Mouse (Mus musculus): ENCODE data around the gene Mrps24.

Mrps24 gene

GRCm38 (mm10) chr11:5715630-5716105 lies at the start of gene Mrps24:
Gene Mrps24, minus strand, starts transcription at chr11:5715680.
- no peak for DNase-seq (ENCODE audit: low read depth, low spot score)

DNA sequence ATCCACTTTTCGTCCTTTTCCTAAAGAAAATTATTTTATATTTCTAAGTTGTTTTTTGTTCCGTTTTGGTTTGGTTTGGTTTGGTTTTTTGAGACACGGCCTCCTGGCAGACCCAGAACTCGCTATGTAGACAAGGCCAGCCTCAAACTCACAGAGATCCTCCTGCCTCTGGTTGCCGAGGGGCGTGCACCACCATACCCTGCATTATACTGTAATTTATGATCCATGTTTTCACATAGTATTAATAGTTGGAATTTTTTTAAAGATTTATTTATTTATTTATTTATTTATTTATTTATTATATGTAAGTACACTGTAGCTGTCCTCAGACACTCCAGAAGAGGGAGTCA lies 47.1 kb upstream of the Mrps24 start:
- no peak for DNase-seq (ENCODE audit: low read depth, low spot score)

GRCm38 (mm10) chr11:5761820-5762632 lies 46.5 kb upstream of the Mrps24 start, which contains the start of gene Urgcp:
Gene Urgcp, minus strand, starts transcription at chr11:5762376.
- DNase-seq (ENCODE audit: low read depth, low spot score) = peak; percentile 87

DNA sequence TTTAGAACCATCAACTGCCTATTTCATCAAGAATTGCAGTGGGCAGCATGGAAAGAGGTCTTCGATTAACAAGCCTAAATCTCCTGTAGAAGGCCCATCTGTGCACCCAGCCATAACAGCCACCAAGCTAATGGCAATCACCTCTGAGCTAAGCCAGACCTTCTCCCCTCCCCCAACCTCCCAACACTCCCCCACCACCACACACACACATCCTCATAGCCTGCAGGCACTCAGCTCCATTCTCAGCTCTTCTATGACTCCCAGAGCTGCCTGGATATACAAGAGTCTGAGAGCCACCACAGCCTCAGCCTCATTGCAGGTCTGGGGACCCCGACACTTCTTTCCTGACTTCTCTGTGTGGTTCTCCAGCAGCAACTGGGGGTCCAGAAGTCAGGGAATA lies 38.3 kb upstream of the Mrps24 start:
- no peak for DNase-seq (ENCODE audit: low read depth, low spot score)

- no peak for DNase-seq (ENCODE audit: low read depth, low spot score)
Measured at GRCm38 (mm10) chr11:5744951-5745350, 29.5 kb upstream of the Mrps24 start.

- DNase-seq (ENCODE audit: low read depth, low spot score) = no peak
Measured at GRCm38 (mm10) chr11:5742106-5742505, 26.6 kb upstream of the Mrps24 start.

- DNase-seq (ENCODE audit: low read depth, low spot score) = peak; percentile 71
Measured at GRCm38 (mm10) chr11:5740965-5741627, 25.6 kb upstream of the Mrps24 start.

DNA sequence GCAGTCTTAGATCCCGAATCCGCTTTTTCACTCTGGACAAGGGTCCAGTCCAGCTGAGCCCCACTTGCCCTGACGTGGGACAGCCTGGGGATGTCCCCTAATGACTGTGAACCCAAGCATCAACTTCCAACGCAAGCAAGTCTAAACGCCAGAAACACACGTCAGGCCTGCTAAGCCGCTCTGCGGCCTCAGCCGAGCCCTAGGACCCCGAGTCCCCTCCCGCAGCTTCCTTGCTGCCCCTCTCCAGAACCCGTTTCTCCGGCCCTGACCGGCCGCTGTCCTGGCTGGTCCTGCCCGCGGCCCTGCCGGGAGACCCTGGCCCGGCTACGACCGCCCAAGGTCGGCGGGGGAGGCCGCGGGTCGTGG lies 25.1 kb upstream of the Mrps24 start:
- DNase-seq (ENCODE audit: low read depth, low spot score) = no peak

GRCm38 (mm10) chr11:5739846-5740245 lies 24.4 kb upstream of the Mrps24 start:
- no peak for DNase-seq (ENCODE audit: low read depth, low spot score)

DNA sequence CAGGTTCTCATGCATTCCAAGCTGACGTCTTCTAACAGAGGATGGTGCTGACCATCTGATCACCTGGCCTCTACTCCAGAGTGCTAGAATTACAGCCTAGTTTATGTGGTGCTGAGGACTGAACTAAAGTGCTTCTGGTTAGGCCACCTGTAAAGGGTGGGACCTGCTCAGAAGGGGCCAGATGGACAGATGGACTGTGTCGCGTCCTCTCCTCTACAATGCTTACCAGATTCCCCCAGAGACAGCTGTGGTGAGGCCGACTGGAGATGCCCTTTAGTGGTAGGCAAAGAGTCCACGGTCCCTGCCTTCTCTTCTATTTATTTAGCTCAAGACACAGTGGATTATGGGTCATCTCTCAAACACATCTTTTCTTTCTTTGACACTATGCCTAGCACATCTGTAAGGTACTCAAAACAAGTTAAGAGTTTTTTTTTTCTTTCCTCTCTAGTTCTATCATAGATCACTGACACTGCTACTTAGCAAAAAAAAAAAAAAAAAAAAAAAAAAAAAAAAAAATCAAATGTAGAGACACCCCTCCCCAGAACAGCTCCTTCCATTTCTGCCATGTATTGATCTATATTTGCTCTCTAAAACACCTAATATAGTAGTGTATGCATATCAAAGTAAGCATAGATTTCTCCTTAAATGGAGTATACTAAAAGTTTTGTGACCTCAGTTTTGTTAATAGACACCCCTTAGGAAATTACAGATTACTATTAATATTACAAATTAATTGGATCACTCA lies 23.6 kb upstream of the Mrps24 start:
- no peak for DNase-seq (ENCODE audit: low read depth, low spot score)

GRCm38 (mm10) chr11:5737137-5737536 lies 21.7 kb upstream of the Mrps24 start:
- DNase-seq (ENCODE audit: low read depth, low spot score) = no peak

- no peak for DNase-seq (ENCODE audit: low read depth, low spot score)
Measured at GRCm38 (mm10) chr11:5734323-5734722, 18.8 kb upstream of the Mrps24 start.

- DNase-seq (ENCODE audit: low read depth, low spot score) = no peak
Measured at GRCm38 (mm10) chr11:5732401-5732800, 16.9 kb upstream of the Mrps24 start.

DNA sequence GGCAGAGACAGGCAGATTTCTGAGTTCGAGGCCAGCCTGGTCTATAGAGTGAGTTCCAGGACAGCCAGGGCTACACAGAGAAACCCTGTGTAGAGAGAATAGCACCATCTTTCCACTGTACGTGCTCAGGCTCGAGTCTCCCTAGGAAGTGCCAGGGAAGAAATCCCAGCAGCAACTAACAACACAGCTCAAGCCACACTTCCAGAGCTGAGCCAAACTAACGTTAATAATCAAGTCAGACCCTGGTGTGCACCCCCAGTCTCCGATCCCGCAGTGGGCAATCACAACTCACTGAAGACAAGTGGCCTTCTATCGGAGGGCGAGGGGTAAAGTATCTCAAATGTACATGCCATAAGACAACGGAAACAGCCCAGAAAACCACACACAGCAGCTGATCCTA lies 14.1 kb upstream of the Mrps24 start:
- no peak for DNase-seq (ENCODE audit: low read depth, low spot score)

DNA sequence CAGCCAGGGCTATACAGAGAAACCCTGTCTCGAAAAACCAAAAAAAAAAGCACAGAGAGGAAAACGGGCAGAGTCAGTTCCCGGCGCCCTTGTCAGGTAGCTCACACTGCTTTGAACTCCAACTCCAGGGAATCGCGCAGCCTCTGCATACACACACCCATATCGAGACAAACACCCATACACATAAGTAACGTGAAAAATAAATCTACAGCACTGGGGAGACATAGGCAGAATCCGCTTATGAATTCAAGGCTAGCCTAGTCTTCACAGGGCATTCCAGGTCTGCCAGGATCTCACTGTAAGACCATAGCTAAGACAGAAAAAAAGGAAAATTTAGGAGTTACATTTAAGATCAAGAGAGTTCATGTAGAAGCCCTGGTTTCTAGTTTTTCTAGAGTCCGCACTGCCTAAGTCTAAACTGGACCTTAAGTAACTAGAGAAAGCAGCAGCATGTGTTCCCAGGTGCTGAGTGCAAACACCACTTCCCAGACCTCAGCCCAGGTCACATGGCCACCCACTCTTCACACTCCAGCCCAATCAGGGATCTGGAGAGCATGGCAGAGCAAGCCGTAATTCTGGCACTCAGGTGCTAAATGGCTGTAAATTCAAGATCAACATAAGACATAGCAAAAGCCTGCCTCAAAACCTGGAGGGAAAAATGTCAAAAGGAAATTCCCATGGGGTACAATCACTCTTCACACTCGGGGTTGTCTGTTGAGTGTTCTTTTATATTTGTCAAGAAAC lies 3.3 kb upstream of the Mrps24 start:
- DNase-seq (ENCODE audit: low read depth, low spot score) = no peak

DNA sequence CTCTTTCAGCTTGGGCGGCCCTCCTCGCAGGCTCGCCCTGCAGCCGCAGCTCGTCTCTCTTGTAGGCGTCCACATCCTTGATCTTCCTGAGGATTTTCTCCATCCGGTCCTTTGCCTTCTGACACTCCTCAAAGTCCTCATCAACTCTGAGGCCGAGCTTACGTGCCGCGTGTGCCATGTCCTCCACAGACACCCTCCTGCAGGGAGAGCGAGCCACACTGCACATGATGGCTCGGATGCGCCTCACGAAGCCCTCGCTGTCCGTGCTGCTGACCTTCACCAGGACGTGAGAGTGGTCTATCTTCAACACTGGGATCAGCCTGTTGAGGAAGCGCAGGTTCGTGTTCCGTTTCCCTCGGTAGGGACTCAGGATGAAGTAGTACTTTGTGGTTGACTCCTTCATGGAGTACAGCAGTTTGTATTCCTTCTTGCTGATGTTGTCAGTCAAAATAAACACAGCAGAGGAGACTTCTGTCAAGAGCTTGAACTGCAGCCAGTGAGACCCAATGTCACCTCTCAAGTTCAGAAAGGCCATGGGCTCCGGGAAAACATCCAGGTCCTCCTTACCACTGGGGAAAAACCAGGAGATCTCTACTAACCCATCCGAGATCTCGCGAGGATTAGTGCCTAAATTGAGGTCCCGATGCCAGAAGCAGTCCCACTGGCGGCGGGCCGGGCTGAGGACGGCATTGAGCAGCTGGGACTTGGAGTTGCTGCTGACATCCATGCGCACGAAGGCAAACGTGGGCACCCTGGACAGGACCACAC lies 1.6 kb upstream of the Mrps24 start:
- no peak for DNase-seq (ENCODE audit: low read depth, low spot score)

DNA sequence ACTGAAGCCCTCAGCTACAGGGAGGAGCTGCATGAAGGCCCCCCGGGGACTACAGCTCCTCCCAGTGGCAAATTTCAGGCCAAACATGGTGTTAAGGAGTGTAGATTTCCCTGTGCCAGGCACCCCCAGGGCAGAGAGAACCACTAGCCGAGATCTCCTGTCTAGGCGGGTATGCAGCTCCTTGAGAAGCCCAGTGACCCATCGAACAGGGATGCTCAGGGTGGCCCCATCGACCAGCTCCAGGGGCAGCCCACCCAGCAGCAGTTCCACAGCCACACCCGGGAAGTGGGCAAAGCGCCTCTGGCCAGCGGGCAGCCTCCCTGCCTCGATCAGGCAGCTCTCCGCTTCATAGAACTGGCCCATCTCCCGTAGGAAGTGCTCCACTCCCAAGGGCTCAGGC lies 766 bp upstream of the Mrps24 start:
- DNase-seq (ENCODE audit: low read depth, low spot score) = no peak

- no peak for DNase-seq (ENCODE audit: low read depth, low spot score)
Measured at GRCm38 (mm10) chr11:5715179-5715578, 301 bp downstream of the Mrps24 start.

- peak; percentile 85 for DNase-seq (ENCODE audit: low read depth, low spot score)
Measured at GRCm38 (mm10) chr11:5707530-5708353, 7.7 kb downstream of the Mrps24 start.
